Mouse (Mus musculus) small intestine, adult 2 months (tissue): ENCODE results near the gene Gpr107. TPM values are rescaled to one million over a fixed set of nuclear protein-coding genes. Genes with fewer than 3 reads are reported as not detected.

Experiments
- H3K27ac ChIP-seq: fragments of 200-500 bp; 2 replicates; pipeline ENCODE4 v1.5.1; 2012; ENCODE audit warnings: low read depth, low read length, control low read depth, inconsistent platforms; ENCODE audit not compliant: insufficient read depth
- H3K27me3 ChIP-seq: fragments of 200-500 bp; 2 replicates; pipeline ENCODE4 v1.6.1; 2012; ENCODE audit warnings: mild to moderate bottlenecking, moderate library complexity, low read length, inconsistent platforms; ENCODE audit not compliant: control insufficient read depth, insufficient read depth
- H3K36me3 ChIP-seq: fragments of 200-500 bp; 2 replicates; pipeline ENCODE4 v1.6.1; 2012; ENCODE audit warnings: mild to moderate bottlenecking, low read length, control low read depth, inconsistent platforms; ENCODE audit not compliant: control insufficient read depth, insufficient read depth
- H3K4me1 ChIP-seq: fragments of 200-500 bp; 2 replicates; pipeline ENCODE4 v1.6.1; 2012; ENCODE audit warnings: low read length, inconsistent platforms, mixed read lengths; ENCODE audit not compliant: control insufficient read depth, insufficient read depth, insufficient read length
- H3K4me3 ChIP-seq: fragments of 200-500 bp; 2 replicates; pipeline ENCODE4 v1.5.1; 2012; ENCODE audit warnings: low read depth, mild to moderate bottlenecking, control low read depth, inconsistent platforms, low read length, moderate library complexity
- CTCF ChIP-seq: fragments of 200-500 bp; IDR thresholded peaks from 2 replicates; pipeline ENCODE4 v1.5.1; 2012; ENCODE audit warnings: low read depth, mild to moderate bottlenecking, control low read depth, inconsistent platforms, low read length, moderate library complexity, mixed read lengths; ENCODE audit not compliant: insufficient replicate concordance, insufficient read length; ENCODE audit errors: extremely low read depth
- POLR2A ChIP-seq: fragments of 200-500 bp; IDR thresholded peaks from 2 replicates; pipeline ENCODE4 v1.6.1; 2012; ENCODE audit warnings: low read depth, mild to moderate bottlenecking, control low read depth, inconsistent platforms, low read length, moderate library complexity
- WGBS: fragments of 180-500 bp; shearing (Covaris S2); methylation state at CpG from one replicate; pipeline ENCODE4 v1.1.7; 2018; 5-methylcytosine and 5-hydroxymethylcytosine counted together
- polyA plus RNA-seq: library from polyadenylated mRNA; depleted of rRNA; stranded (reverse); fragments of >200 nt; gene quantifications from 2 replicates; pipeline ENCODE4 v1.2.3, GENCODE M21; 2012; rRNA removed

Gene Gpr107
- 14.8 and 30.5 TPM in 2 replicates for polyA plus RNA-seq

- no peaks in the 10 kb centered on the region for H3K27me3 ChIP-seq
- WGBS, result under 1% methylated on average over 53 of the region's 53 CpGs
- H3K4me1 ChIP-seq, result peaks cover 2% of the 10 kb centered on the region
- peak within 1 kb of the TSS; percentile 60 for H3K27ac ChIP-seq
- peak within 1 kb of the TSS; percentile 98 for H3K4me3 ChIP-seq
- TF ChIP-seq POLR2A (peak; percentile 27; the same call in 1 of the 2 replicates), CTCF (peak; percentile 14; the same call in 1 of the 2 replicates)
- H3K36me3 ChIP-seq, result peaks cover 3% of the 10 kb centered on the region
Observed at GRCm38 (mm10) chr2:31151892-31152812, at the start of gene Gpr107. TSS of gene Gpr107 (plus strand) at chr2:31152316.

GRCm38 (mm10) chr2:31103321-31103720 is 48.8 kb upstream of the Gpr107 start:
- H3K36me3 ChIP-seq, result 0 out of 2 replicates have a peak, but pooled peaks cover 1% of the 10 kb centered on the region
- H3K4me3 ChIP-seq, result no peak overlapping the region
- no peaks in the 10 kb centered on the region for H3K27me3 ChIP-seq
- TF ChIP-seq CTCF (no peak), POLR2A (no peak)
- no peak overlapping the region; the same call in 1 of the 2 replicates for H3K27ac ChIP-seq
- 77% methylated on average over 8 of the region's 8 CpGs for WGBS
- peaks cover 8% of the 10 kb centered on the region for H3K4me1 ChIP-seq

- WGBS, result 74% methylated on average over 3 of the region's 3 CpGs
- Histone ChIP-seq H3K4me3 (no peak overlapping the region), H3K27ac (no peak overlapping the region; the same call in 1 of the 2 replicates), H3K36me3 (0 out of 2 replicates have a peak, but pooled peaks cover 1% of the 10 kb centered on the region), H3K27me3 (no peaks in the 10 kb centered on the region), H3K4me1 (peaks cover 8% of the 10 kb centered on the region)
- TF ChIP-seq POLR2A (no peak), CTCF (no peak)
Observed at GRCm38 (mm10) chr2:31105279-31105678, 46.8 kb upstream of the Gpr107 start.

GRCm38 (mm10) chr2:31106004-31106403 is 46.1 kb upstream of the Gpr107 start:
- peaks cover 8% of the 10 kb centered on the region for H3K4me1 ChIP-seq
- TF ChIP-seq CTCF (no peak), POLR2A (no peak)
- H3K4me3 ChIP-seq, result no peak overlapping the region
- WGBS, result 91% methylated on average over 3 of the region's 3 CpGs
- H3K27ac ChIP-seq, result no peak overlapping the region
- no peaks in the 10 kb centered on the region for H3K27me3 ChIP-seq
- H3K36me3 ChIP-seq, result 0 out of 2 replicates have a peak, but pooled peaks cover 1% of the 10 kb centered on the region

- Histone ChIP-seq H3K27me3 (no peaks in the 10 kb centered on the region), H3K36me3 (0 out of 2 replicates have a peak, but pooled peaks cover 1% of the 10 kb centered on the region), H3K4me1 (peaks cover 8% of the 10 kb centered on the region), H3K4me3 (no peak overlapping the region), H3K27ac (peak overlapping the region; percentile 30; the same call in 1 of the 2 replicates)
- 50% methylated on average over 11 of the region's 11 CpGs for WGBS
- no peak for TF ChIP-seq POLR2A
Observed at GRCm38 (mm10) chr2:31106621-31107320, 45.3 kb upstream of the Gpr107 start.

- Histone ChIP-seq H3K36me3 (0 out of 2 replicates have a peak, but pooled peaks cover 1% of the 10 kb centered on the region), H3K27me3 (no peaks in the 10 kb centered on the region), H3K4me3 (no peak overlapping the region), H3K4me1 (peaks cover 7% of the 10 kb centered on the region), H3K27ac (no peak overlapping the region)
- 66% methylated on average over 6 of the region's 6 CpGs for WGBS
- TF ChIP-seq POLR2A (no peak), CTCF (no peak)
Observed at GRCm38 (mm10) chr2:31108186-31108585, 43.9 kb upstream of the Gpr107 start.
